Mouse (Mus musculus): ENCODE measurements at regions not wholly inside any gene's neighbourhood (a gene's known extent, or its start where the extent isn't known, plus 50 kb on each side); places are given as distances from the start of the nearest gene placed in this dataset.

- TF ChIP-seq CTCF (IDR thresholded peaks at IDR 0.05; ENCODE audit: control insufficient read depth, insufficient read depth, insufficient read length) (no peak), CEBPB (IDR thresholded peaks at IDR 0.05; ENCODE audit: low read depth) (no peak), MAX (IDR thresholded peaks at IDR 0.05) (no peak), MYOD1 (IDR thresholded peaks at IDR 0.05; ENCODE audit: control insufficient read depth, insufficient read length, low read depth) (no peak), MYOG (IDR thresholded peaks at IDR 0.05; ENCODE audit: control insufficient read depth, extremely low read depth, insufficient read length) (no peak), FOSL1 (IDR thresholded peaks at IDR 0.05; ENCODE audit: insufficient read depth, low read length, poor library complexity, severe bottlenecking) (no peak), USF1 (IDR thresholded peaks at IDR 0.05; ENCODE audit: low read depth) (no peak)
These were observed 170.7 kb upstream of the Id2 start for GRCm38 (mm10) chr12:25267572-25268115.
